Mouse (Mus musculus): ENCODE measurements around the gene Gm21992.

GRCm38 (mm10) chr19:4729186-4729585 is 82.2 kb downstream of the Gm21992 start:
- TF ChIP-seq POLR2A (IDR thresholded peaks at IDR 0.05; ENCODE audit: insufficient read depth, low read depth, low read length): no peak
- no peak for TF ChIP-seq CTCF (IDR thresholded peaks at IDR 0.05)
